Mouse (Mus musculus): ENCODE data around the gene Ccdc169. TPM values are rescaled to one million over a fixed set of nuclear protein-coding genes. Genes with fewer than 3 reads are reported as not detected.

Gene Ccdc169
- not detected in 2 replicates for polyA plus RNA-seq (2012; rRNA removed)

DNA sequence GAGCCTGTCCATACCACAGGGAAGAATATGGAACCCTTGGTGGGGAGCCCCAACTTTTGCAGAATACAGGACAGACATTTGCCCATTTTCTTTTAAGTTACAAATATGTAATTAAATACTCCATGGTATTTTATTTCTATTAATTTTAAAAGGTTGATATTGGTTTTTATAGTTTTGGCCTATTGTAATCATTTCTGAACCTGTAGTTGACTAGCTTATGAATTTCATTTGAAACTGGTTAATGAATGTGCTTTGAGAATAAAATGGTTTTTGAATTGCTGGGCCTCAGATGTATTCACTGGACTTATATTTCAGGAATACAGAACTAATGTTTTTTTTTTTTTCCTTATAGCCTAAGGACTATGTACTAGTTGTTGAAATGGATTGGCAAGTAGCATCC is at the start of gene Ccdc169:
Gene Ccdc169, plus strand, starts transcription at position 301 of the 400 bp plus-strand sequence.
- Histone ChIP-seq H3K36me3 (ENCODE audit: control insufficient read depth, insufficient read depth, low read length) (peaks cover 12% of the 10 kb centered on the region), H3K27me3 (ENCODE audit: control insufficient read depth, insufficient read depth, low read length) (no peaks in the 10 kb centered on the region), H3K4me1 (ENCODE audit: control insufficient read depth, insufficient read depth, insufficient read length) (no peaks in the 10 kb centered on the region), H3K4me3 (ENCODE audit: extremely low read depth, insufficient read depth, insufficient read length) (no peak within 1 kb of the TSS), H3K27ac (ENCODE audit: insufficient read depth, low read length) (no peak within 1 kb of the TSS)
- DNase-seq (ENCODE audit: low read depth in 1 of 2, low spot score in 2 of 2) = no peak
- TF ChIP-seq CTCF (IDR thresholded peaks at IDR 0.05; ENCODE audit: extremely low read depth, insufficient read depth, insufficient read length, insufficient replicate concordance) (no peak), POLR2A (IDR thresholded peaks at IDR 0.05; ENCODE audit: low read depth, low read length) (no peak)

DNA sequence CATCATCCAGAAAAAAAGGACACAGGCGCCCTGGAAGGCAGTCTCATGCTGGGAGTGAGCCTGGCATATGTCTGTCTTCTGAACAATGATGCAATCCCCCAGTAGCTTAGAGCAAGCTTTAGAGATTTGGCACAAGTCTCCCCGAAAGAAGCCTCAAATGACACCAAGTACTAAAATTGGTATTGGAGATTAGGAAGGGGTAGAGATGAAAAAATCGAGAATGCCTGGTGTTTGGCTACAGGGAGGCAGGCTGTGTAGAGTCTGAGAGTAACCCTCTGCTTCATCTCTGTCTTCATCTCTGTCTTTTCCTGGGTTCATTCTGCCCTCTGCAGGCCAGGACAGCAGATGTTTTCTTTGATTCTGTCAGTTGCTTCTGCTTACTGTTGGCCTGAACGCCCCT is 49.8 kb upstream of the Ccdc169 start:
- TF ChIP-seq CTCF (IDR thresholded peaks at IDR 0.05; ENCODE audit: extremely low read depth, insufficient read depth, insufficient read length, insufficient replicate concordance) (no peak), POLR2A (IDR thresholded peaks at IDR 0.05; ENCODE audit: low read depth, low read length) (no peak)
- Histone ChIP-seq H3K4me1 (ENCODE audit: control insufficient read depth, insufficient read depth, insufficient read length) (no peaks in the 10 kb centered on the region), H3K27ac (ENCODE audit: insufficient read depth, low read length) (no peak overlapping the region), H3K27me3 (ENCODE audit: control insufficient read depth, insufficient read depth, low read length) (no peaks in the 10 kb centered on the region), H3K36me3 (ENCODE audit: control insufficient read depth, insufficient read depth, low read length) (no peaks in the 10 kb centered on the region), H3K4me3 (ENCODE audit: extremely low read depth, insufficient read depth, insufficient read length) (no peak overlapping the region)
- WGBS = 70% methylated on average over 4 of the region's 4 CpGs
- DNase-seq (ENCODE audit: low read depth in 1 of 2, low spot score in 2 of 2) = no peak

DNA sequence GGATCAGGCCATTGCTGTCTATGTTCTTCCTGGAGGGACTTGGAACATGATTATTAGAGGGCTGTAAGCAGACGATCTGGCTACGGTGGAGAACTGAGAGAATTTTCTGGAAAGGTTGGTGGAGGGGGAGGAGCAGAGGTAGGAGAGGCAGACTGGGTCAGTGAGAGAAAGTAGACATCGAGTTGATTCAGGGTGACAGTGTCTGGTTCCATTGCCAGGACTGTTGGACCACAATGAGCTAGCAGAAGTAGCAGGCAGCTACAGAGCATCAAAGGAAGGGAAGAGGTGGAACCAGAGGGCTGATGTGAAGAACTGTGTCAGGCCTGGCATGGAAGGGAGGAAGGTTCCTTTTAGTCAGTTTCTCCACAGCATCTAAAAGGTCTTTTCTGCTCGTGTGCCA is 48.8 kb upstream of the Ccdc169 start:
- TF ChIP-seq POLR2A (IDR thresholded peaks at IDR 0.05; ENCODE audit: low read depth, low read length) (no peak), CTCF (IDR thresholded peaks at IDR 0.05; ENCODE audit: extremely low read depth, insufficient read depth, insufficient read length, insufficient replicate concordance) (no peak)
- no peaks in the 10 kb centered on the region for H3K4me1 ChIP-seq (ENCODE audit: control insufficient read depth, insufficient read depth, insufficient read length)
- 52% methylated on average over 4 of the region's 4 CpGs for WGBS
- H3K27me3 ChIP-seq (ENCODE audit: control insufficient read depth, insufficient read depth, low read length) = no peaks in the 10 kb centered on the region
- H3K36me3 ChIP-seq (ENCODE audit: control insufficient read depth, insufficient read depth, low read length) = no peaks in the 10 kb centered on the region
- H3K4me3 ChIP-seq (ENCODE audit: extremely low read depth, insufficient read depth, insufficient read length) = no peak overlapping the region
- H3K27ac ChIP-seq (ENCODE audit: insufficient read depth, low read length) = no peak overlapping the region
- DNase-seq (ENCODE audit: low read depth in 1 of 2, low spot score in 2 of 2) = no peak

DNA sequence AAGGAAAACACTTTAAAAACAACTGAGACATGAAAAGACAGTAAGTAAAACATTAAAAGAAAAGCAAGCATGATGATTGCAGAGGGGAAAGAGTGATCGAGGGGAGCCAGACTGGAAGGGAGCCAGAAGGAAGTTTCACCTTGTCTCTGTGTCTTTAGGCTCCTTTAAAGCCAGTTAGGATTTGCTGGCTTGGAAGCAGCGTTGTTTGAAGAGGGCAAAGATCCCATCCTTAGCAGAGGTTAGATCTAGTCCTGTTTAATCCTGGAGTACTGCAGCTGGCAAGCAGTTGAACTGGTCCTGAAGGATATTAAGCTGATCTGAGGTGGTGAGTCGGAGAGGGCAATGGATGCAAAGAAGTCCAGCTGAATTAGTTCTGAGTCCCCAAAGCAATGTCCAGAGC is 48.3 kb upstream of the Ccdc169 start:
- no peak overlapping the region for H3K4me3 ChIP-seq (ENCODE audit: extremely low read depth, insufficient read depth, insufficient read length)

DNA sequence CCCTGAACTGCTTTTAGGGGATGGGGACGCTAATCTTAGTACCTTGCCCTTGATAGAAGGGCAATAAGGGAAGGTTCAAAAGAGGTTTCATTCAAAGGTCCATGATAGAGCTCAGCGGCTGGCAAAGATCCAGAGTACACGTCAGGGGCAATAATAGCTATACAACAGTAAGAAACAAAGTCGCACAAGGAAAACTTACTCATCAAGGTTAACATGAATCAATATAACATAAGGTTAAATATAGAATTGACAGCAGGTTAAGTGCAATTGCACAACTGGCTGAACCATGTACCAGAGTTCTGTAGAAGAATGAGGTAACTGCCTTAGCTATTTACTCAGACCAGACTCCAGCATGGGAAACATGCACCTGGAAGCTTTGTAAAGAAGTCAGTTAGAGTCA is 47.8 kb upstream of the Ccdc169 start:
- TF ChIP-seq POLR2A (IDR thresholded peaks at IDR 0.05; ENCODE audit: low read depth, low read length) = no peak
- TF ChIP-seq CTCF (IDR thresholded peaks at IDR 0.05; ENCODE audit: extremely low read depth, insufficient read depth, insufficient read length, insufficient replicate concordance) = no peak
- WGBS = 85% methylated on average over 4 of the region's 4 CpGs
- Histone ChIP-seq H3K36me3 (ENCODE audit: control insufficient read depth, insufficient read depth, low read length) (no peaks in the 10 kb centered on the region), H3K4me3 (ENCODE audit: extremely low read depth, insufficient read depth, insufficient read length) (no peak overlapping the region), H3K4me1 (ENCODE audit: control insufficient read depth, insufficient read depth, insufficient read length) (no peaks in the 10 kb centered on the region), H3K27ac (ENCODE audit: insufficient read depth, low read length) (no peak overlapping the region), H3K27me3 (ENCODE audit: control insufficient read depth, insufficient read depth, low read length) (no peaks in the 10 kb centered on the region)
- no peak for DNase-seq (ENCODE audit: low read depth in 1 of 2, low spot score in 2 of 2)

More for the DNA sequence above, 48.3 kb upstream of the Ccdc169 start:
- Histone ChIP-seq H3K27ac (ENCODE audit: insufficient read depth, low read length) (no peak overlapping the region), H3K4me1 (ENCODE audit: control insufficient read depth, insufficient read depth, insufficient read length) (no peaks in the 10 kb centered on the region), H3K36me3 (ENCODE audit: control insufficient read depth, insufficient read depth, low read length) (no peaks in the 10 kb centered on the region), H3K27me3 (ENCODE audit: control insufficient read depth, insufficient read depth, low read length) (no peaks in the 10 kb centered on the region)
- 76% methylated on average over 3 of the region's 3 CpGs for WGBS
- DNase-seq (ENCODE audit: low read depth in 1 of 2, low spot score in 2 of 2) = no peak
- TF ChIP-seq CTCF (IDR thresholded peaks at IDR 0.05; ENCODE audit: extremely low read depth, insufficient read depth, insufficient read length, insufficient replicate concordance) (no peak), POLR2A (IDR thresholded peaks at IDR 0.05; ENCODE audit: low read depth, low read length) (no peak)

DNA sequence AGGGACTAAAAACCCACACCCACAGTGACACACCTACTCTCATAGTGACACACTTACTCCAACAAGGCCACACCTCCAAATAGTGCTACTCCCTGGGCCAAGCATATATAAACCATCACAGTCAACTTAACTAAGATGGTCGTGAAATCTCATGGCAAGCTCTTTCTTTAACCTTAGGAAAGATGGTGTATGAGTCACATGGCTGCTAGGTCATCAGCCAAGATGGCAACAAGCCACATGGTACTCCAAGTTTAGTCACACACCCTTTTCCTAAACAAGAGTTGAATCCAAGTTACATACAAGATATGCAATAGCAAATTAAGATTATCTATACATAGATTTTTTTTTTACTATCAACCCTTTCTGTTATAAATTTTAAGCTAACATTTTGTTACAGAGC is 44.0 kb upstream of the Ccdc169 start:
- Histone ChIP-seq H3K27ac (ENCODE audit: insufficient read depth, low read length) (no peak overlapping the region), H3K4me3 (ENCODE audit: extremely low read depth, insufficient read depth, insufficient read length) (no peak overlapping the region), H3K27me3 (ENCODE audit: control insufficient read depth, insufficient read depth, low read length) (no peaks in the 10 kb centered on the region), H3K4me1 (ENCODE audit: control insufficient read depth, insufficient read depth, insufficient read length) (no peaks in the 10 kb centered on the region), H3K36me3 (ENCODE audit: control insufficient read depth, insufficient read depth, low read length) (no peaks in the 10 kb centered on the region)
- 76% methylated on average over 1 of the region's 1 CpGs for WGBS
- DNase-seq (ENCODE audit: low read depth in 1 of 2, low spot score in 2 of 2) = no peak
- no peak for TF ChIP-seq POLR2A (IDR thresholded peaks at IDR 0.05; ENCODE audit: low read depth, low read length)
- TF ChIP-seq CTCF (IDR thresholded peaks at IDR 0.05; ENCODE audit: extremely low read depth, insufficient read depth, insufficient read length, insufficient replicate concordance) = no peak

DNA sequence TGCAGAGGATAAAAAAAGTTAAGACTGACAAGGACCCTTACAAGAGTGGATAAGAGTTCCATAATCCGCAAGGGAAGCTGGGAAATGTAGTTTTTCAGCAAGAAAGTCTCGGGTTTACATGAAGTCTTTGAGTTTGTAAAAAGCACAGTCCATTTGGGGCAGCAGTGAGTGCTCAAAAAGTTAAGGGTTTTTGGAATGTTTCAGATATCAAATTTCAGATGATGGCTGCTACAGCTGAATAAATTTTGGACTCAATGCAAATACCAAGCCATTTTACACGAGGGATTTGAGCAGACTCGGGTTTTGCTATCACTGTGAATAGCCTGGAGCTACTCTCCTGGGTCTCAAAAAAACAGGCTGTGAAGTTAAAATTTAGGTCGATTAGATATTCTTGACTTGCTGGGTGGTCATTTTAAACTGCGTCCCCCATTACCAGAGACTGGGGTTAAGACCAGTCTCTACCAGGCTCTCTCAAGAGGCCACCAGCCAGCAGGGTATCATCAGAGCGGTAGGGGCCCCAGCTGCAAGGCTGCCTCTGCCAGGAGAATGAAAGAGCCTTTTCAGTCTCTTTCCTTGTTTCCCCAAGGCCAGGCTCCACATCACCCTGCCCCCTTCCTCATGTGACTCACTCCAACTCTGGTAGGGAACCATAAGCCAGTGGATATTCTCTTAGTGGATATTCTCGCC is 41.0 kb upstream of the Ccdc169 start:
- Histone ChIP-seq H3K4me1 (ENCODE audit: control insufficient read depth, insufficient read depth, insufficient read length) (no peaks in the 10 kb centered on the region), H3K36me3 (ENCODE audit: control insufficient read depth, insufficient read depth, low read length) (no peaks in the 10 kb centered on the region), H3K27me3 (ENCODE audit: control insufficient read depth, insufficient read depth, low read length) (no peaks in the 10 kb centered on the region), H3K27ac (ENCODE audit: insufficient read depth, low read length) (no peak overlapping the region), H3K4me3 (ENCODE audit: extremely low read depth, insufficient read depth, insufficient read length) (no peak overlapping the region)
- DNase-seq (ENCODE audit: low read depth in 1 of 2, low spot score in 2 of 2) = no peak
- WGBS = 68% methylated on average over 8 of the region's 8 CpGs
- no peak for TF ChIP-seq POLR2A (IDR thresholded peaks at IDR 0.05; ENCODE audit: low read depth, low read length)
